Mouse (Mus musculus): ENCODE measurements at regions not wholly inside any gene's neighbourhood (a gene's known extent, or its start where the extent isn't known, plus 50 kb on each side); places are given as distances from the start of the nearest gene placed in this dataset.
"Not testable (repeated sequence)": the region's sequence is repeated elsewhere in the genome, so short reads cannot be mapped to it uniquely, and the experiment has no call there.

DNA sequence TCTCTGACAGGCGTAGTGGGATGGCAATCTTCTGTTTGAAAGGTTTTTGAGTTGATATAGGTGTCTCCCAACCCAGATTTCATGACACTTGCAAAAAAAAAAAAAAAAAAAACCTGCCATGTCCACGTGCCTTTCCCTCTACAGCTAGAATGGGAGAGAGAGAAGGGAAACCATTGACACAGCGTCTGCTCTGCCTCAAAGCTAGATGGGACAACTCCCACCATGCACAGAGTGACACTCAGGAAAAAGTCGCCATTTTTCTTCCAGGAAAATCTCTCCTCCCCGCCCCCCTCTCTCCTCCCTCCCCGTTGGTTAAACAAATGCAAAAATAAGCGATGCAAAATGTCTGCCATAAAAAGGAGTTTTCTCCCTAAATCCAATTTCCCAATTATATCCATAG lies 232.9 kb downstream of the Sorl1 start:
- peak overlapping the region; percentile 99 for H3K27ac ChIP-seq (ENCODE audit: low read depth, low read length)
- peak; percentile 45 for ATAC-seq
- H3K9me3 ChIP-seq (ENCODE audit: low read length) = no peaks in the 10 kb centered on the region
- no peak overlapping the region; the same call in 1 of the 2 replicates for H3K4me3 ChIP-seq (ENCODE audit: low read depth, low read length)
- H3K4me2 ChIP-seq (ENCODE audit: low read depth) = peak overlapping the region; percentile 61
- 12% methylated on average over 7 of the region's 7 CpGs for WGBS
- no peaks in the 10 kb centered on the region for H3K36me3 ChIP-seq (ENCODE audit: insufficient read depth)
- H3K9ac ChIP-seq = peak overlapping the region; percentile 79
- peak; percentile 81 for DNase-seq
- H3K27me3 ChIP-seq (ENCODE audit: insufficient read depth, low read length) = no peaks in the 10 kb centered on the region
- no peak for TF ChIP-seq CTCF (IDR thresholded peaks at IDR 0.05; ENCODE audit: low read depth)
- peaks cover 20% of the 10 kb centered on the region for H3K4me1 ChIP-seq (ENCODE audit: insufficient read depth)

DNA sequence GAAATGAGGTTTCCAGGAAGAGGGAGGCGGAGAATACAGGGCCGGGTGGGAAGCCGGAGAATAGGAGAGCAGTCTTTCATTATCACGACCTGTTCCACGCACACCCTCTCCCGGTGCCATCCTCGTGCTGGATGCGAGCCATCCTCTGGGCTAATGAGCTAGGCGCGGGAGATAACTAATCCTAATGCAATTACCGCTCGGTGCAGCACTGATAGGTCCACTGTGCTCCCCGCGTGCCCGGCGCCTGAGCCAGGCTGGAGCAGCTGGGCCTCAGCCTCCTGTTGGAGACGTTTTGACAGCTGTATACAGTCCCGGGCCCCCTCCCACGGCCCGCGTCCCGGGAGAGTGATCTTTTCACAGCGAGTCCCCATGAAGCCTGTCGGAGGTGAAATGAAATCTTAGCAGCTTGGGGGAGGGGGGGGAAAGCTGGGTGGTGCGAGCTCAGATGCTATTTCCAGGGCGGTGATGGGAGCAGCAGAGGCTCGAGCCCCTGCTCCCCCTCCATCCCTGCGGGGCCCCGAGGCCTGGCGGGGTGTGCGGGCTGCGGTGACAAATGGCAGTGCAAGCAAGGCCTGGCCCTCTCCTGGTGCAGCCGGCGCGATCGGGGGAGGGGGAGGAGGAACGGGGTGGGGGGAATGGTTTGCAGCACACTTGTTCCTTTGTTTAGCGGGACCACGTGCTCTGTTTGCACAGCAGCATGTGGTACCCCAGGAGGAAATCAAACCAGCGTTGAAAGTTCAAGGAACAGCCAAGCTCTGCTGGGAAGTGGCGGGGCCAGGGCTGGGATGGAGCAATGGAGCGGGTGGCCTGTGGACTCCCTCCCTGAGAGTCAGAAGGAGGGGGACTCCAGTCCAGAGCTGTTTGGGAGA lies 233.6 kb downstream of the Sorl1 start:
- 1% methylated on average over 40 of the region's 42 CpGs for WGBS
- peak; percentile 88 for ATAC-seq
- H3K4me2 ChIP-seq (ENCODE audit: low read depth) = peak overlapping the region; percentile 61
- TF ChIP-seq CTCF (IDR thresholded peaks at IDR 0.05; ENCODE audit: low read depth) = peak; percentile 33; the same call in 1 of the 2 replicates
- H3K9ac ChIP-seq = peak overlapping the region; percentile 79
- peak overlapping the region; percentile 31 for H3K4me3 ChIP-seq (ENCODE audit: low read depth, low read length)
- H3K36me3 ChIP-seq (ENCODE audit: insufficient read depth) = no peaks in the 10 kb centered on the region
- H3K9me3 ChIP-seq (ENCODE audit: low read length) = no peaks in the 10 kb centered on the region
- no peaks in the 10 kb centered on the region for H3K27me3 ChIP-seq (ENCODE audit: insufficient read depth, low read length)
- H3K27ac ChIP-seq (ENCODE audit: low read depth, low read length) = peak overlapping the region; percentile 99
- peak; percentile 89 for DNase-seq
- H3K4me1 ChIP-seq (ENCODE audit: insufficient read depth) = peaks cover 20% of the 10 kb centered on the region

DNA sequence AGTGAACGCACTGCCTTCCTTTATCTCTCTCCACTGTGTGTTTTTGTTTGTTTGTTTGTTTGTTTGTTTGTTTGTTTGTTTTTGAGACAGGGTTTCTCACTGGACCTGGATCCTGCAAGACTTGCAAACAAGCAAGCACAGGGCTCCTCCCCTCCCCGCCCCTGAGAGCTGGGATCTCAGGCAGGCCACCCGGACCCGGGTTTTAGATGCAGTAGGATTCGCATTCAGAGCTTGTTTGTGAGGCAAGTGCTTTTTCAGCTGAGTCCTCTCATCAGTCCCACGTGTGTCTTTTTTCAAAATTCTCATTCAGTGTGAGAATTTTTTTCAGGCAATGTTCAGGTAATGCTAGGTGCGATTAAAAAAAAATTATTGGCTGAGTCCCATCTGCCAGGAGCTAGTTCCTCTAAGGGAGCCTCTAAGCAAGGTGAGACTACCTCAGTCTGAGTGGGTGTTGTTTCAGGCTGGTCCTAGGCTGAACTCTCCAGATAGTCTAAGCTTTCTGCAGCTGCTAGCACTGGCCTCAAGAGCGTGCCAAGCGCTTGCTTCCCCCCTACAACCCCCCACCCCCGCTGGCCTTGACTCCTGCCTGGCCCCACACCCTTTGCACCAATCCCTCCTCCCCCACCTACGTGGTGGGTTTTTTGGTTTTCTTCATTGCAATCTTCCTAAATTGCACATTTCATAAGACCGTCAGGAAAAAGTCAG lies 234.4 kb downstream of the Sorl1 start:
- H3K27me3 ChIP-seq (ENCODE audit: insufficient read depth, low read length) = no peaks in the 10 kb centered on the region
- H3K4me1 ChIP-seq (ENCODE audit: insufficient read depth) = peaks cover 20% of the 10 kb centered on the region
- H3K9ac ChIP-seq = peak overlapping the region; percentile 79
- H3K4me2 ChIP-seq (ENCODE audit: low read depth) = peak overlapping the region; percentile 61
- no peak for DNase-seq
- WGBS = 30% methylated on average over 12 of the region's 12 CpGs
- H3K4me3 ChIP-seq (ENCODE audit: low read depth, low read length) = peak overlapping the region; percentile 31
- no peaks in the 10 kb centered on the region for H3K9me3 ChIP-seq (ENCODE audit: low read length)
- TF ChIP-seq CTCF (IDR thresholded peaks at IDR 0.05; ENCODE audit: low read depth) = no peak
- peak overlapping the region; percentile 99 for H3K27ac ChIP-seq (ENCODE audit: low read depth, low read length)
- ATAC-seq = peak; percentile 30
- H3K36me3 ChIP-seq (ENCODE audit: insufficient read depth) = no peaks in the 10 kb centered on the region

DNA sequence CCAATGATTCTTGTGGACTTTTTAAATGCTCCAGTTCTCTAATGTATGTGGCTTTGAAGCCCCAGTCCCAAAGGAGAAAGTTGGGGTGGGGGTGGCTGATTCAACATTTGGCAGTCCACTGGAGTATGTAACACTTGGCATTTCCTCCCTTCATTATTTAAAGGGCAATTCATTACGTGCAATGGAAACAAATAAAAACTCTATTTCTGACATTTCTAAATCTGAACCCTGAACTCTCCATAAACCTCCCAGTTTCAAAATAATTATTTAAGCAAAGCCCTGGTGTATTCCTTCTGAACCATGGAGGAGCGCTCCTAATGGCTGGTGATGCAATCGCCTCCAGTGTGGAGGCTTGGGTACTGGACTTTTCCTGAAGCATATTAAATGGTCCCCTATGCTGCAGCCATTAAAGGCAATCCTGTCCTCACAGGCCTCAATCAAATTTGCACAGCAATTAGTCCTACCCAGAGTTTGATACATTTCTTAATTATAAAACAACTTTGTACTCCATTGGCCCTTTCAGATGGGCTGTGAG lies 235.4 kb downstream of the Sorl1 start:
- ATAC-seq (no peak), DNase-seq (no peak)
- Histone ChIP-seq H3K9ac (no peak overlapping the region), H3K4me2 (ENCODE audit: low read depth) (no peak overlapping the region), H3K4me3 (ENCODE audit: low read depth, low read length) (no peak overlapping the region), H3K36me3 (ENCODE audit: insufficient read depth) (no peaks in the 10 kb centered on the region), H3K27ac (ENCODE audit: low read depth, low read length) (no peak overlapping the region; the same call in 1 of the 2 replicates), H3K9me3 (ENCODE audit: low read length) (no peaks in the 10 kb centered on the region), H3K27me3 (ENCODE audit: insufficient read depth, low read length) (no peaks in the 10 kb centered on the region), H3K4me1 (ENCODE audit: insufficient read depth) (peaks cover 20% of the 10 kb centered on the region)
- WGBS = 57% methylated on average over 3 of the region's 3 CpGs
- no peak for TF ChIP-seq CTCF (IDR thresholded peaks at IDR 0.05; ENCODE audit: low read depth)

DNA sequence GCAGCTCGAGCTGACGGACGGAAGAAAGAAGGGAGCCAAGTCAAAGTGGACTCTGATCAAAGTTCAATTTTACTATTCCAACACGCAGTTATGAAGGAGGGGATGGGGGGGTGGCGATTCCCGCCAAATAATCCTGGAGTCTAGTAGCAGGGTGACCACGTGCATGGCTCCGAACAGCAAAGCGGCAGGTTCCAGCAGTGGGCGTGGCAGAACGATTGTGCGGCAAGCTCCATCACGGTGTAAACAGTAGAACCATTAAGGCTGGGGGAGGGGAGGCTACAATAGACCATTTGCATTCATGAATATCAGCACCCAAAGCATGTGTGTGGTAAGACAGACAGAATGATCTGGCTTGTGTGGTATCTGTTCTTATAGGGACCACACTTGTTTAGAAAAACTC lies 237.6 kb downstream of the Sorl1 start:
- not testable (repeated sequence) for H3K4me3 ChIP-seq (ENCODE audit: low read depth, low read length); H3K9ac ChIP-seq; H3K36me3 ChIP-seq (ENCODE audit: insufficient read depth); DNase-seq; H3K27ac ChIP-seq (ENCODE audit: low read depth, low read length); H3K9me3 ChIP-seq (ENCODE audit: low read length); H3K27me3 ChIP-seq (ENCODE audit: insufficient read depth, low read length); H3K4me2 ChIP-seq (ENCODE audit: low read depth); ATAC-seq
- peaks cover 17% of the 10 kb centered on the region for H3K4me1 ChIP-seq (ENCODE audit: insufficient read depth)
- WGBS = 81% methylated on average over 13 of the region's 13 CpGs

DNA sequence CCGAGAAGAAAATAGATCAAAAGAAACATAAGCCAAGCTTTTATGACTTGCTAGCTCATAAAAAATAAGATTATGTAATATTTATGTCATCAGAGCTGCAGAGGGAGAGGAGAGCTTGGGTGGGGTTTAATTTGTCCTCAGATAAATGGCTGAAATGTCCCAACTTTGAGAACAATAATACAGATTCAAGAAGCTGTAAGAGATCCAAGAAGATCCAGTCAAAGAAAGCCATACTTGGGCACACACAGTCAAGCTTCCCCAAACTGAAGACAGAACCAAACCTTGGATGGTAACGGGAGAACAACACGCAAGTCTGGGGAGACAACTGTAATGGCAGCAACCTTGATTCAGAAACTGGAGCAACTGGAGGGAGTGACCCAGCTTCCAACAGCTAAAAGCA lies 243.6 kb downstream of the Sorl1 start:
- no peak for TF ChIP-seq CTCF (IDR thresholded peaks at IDR 0.05; ENCODE audit: low read depth)
- H3K9me3 ChIP-seq (ENCODE audit: low read length) = no peaks in the 10 kb centered on the region
- no peak for DNase-seq
- 90% methylated on average over 3 of the region's 3 CpGs for WGBS
- no peaks in the 10 kb centered on the region for H3K36me3 ChIP-seq (ENCODE audit: insufficient read depth)
- H3K4me2 ChIP-seq (ENCODE audit: low read depth) = no peak overlapping the region
- no peak overlapping the region for H3K27ac ChIP-seq (ENCODE audit: low read depth, low read length)
- peaks cover 6% of the 10 kb centered on the region; the same call in 1 of the 2 replicates for H3K4me1 ChIP-seq (ENCODE audit: insufficient read depth)
- ATAC-seq = no peak
- H3K9ac ChIP-seq = no peak overlapping the region
- no peaks in the 10 kb centered on the region for H3K27me3 ChIP-seq (ENCODE audit: insufficient read depth, low read length)
- H3K4me3 ChIP-seq (ENCODE audit: low read depth, low read length) = no peak overlapping the region

DNA sequence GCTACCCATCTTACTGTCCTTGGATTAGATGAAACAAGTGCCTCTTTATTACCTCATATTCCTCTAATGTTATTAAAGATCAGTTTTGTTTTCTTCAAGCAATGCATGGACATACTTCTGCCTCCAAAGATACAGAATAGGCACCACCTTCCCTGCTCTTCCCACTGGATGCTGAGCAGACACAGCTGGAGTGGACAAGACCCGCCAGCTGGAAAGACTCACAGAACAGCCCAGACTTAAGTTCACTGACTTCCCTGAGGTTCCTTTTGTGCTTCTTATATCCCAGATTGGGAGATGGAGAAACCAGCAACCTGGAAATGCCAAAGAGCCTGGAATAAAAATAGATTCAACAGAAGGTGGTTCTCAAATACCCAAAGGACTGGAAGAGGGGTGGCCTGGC lies 245.0 kb downstream of the Sorl1 start:
- Histone ChIP-seq H3K27ac (ENCODE audit: low read depth, low read length) (no peak overlapping the region), H3K4me3 (ENCODE audit: low read depth, low read length) (no peak overlapping the region), H3K4me1 (ENCODE audit: insufficient read depth) (peaks cover 6% of the 10 kb centered on the region; the same call in 1 of the 2 replicates), H3K9me3 (ENCODE audit: low read length) (no peaks in the 10 kb centered on the region), H3K4me2 (ENCODE audit: low read depth) (no peak overlapping the region), H3K9ac (no peak overlapping the region), H3K36me3 (ENCODE audit: insufficient read depth) (no peaks in the 10 kb centered on the region), H3K27me3 (ENCODE audit: insufficient read depth, low read length) (no peaks in the 10 kb centered on the region)
- ATAC-seq (no peak), DNase-seq (no peak)
- no peak for TF ChIP-seq CTCF (IDR thresholded peaks at IDR 0.05; ENCODE audit: low read depth)
- WGBS = 95% methylated on average over 1 of the region's 1 CpGs
